Mouse (Mus musculus) left cerebral cortex, postnatal 14 days (tissue): ENCODE measurements around the gene Agpat4. TPM values are rescaled to one million over a fixed set of nuclear protein-coding genes. Genes with fewer than 3 reads are reported as not detected.
A peak's percentile ranks its signal among the peaks of the same experiment; 100 is the strongest.

Source experiments
- DNase-seq, 2 experiments: peaks; one replicate each; pipeline ENCODE4 v3.0.0; 2021 to 2022; ENCODE audit warnings: low spot score in 2 of 2, mixed read lengths in 1 of 2
- intact Hi-C: fragments of 180-260 bp; cut with DNase I; formaldehyde crosslinking; loops from one replicate; pipeline ENCODE4 v1.15.1; 2025
- total RNA-seq, 2 experiments: library from RNA; stranded (reverse); gene quantifications; 2 replicates each; pipeline ENCODE4 v1.2.3; 2021

Gene Agpat4
- total RNA-seq, 2 experiments from 2014 or later = 68.3 to 73.6 TPM

DNA sequence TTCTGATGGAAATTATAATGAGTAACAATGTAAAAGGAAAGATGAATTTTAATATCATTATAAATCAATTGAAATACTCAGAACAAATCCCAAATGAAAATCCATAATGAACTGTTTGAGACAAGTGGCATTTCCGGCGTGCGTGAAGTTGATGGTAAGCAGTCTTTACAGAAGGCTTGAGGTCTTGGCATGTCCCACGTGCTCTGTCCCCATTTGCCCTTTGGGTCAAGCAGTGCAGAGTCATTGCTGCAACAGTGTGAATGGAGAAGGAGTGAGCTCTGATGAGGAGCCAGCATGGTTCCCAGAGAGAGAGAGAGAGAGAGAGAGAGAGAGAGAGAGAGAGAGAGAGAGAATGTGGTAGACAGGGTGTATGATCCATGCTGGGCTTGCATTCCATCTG is 37.4 kb downstream of the Agpat4 start:
- intact Hi-C loops = loop anchor here (5.0 kb wide), 1 partner anchor 56 kb away; no protein-coding TSS in a partner anchor
- DNase-seq = no peak

DNA sequence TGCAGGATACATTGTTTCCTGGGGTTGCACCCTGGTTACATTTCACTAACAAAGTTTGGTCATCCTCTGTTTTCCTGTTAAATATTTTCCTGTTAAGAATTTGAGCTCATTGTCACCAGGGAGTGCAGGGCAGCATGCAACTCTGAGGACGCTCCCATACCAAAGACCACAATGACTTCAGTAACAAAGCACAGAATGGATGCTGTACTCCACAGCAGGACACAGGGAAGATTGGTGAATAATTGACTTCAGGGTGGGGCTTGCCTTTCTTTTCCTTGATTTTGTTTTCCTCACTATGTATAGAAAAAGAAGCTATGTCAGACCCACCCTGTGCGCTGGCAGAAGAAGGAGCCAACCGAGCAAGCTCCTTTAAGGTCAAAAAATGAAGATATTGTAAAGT is 38.2 kb downstream of the Agpat4 start:
- intact Hi-C loops = loop anchor here (5.0 kb wide), 1 partner anchor 56 kb away; no protein-coding TSS in a partner anchor
- DNase-seq = no peak

DNA sequence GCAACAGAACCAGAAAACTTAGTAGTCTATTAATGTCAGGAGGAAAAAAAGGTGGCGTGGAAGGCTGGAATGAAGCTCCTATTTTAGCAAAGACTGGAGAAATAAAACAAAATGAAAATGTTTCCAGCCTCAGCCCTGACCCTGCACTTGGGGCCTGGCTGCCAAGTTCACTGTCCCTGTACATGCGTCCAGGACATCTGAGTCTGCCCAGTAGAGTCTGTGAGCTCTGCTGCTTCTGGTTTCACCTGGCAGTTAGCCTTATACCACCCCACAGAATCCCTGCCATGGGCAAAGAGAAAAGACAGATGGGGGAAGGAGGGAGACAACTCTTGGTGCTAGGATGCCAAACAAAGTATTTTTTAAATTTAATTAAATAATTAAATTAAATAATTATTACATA is 38.7 kb downstream of the Agpat4 start:
- no peak for DNase-seq
- intact Hi-C loops = loop anchor here (5.0 kb wide), 1 partner anchor 55 kb away; no protein-coding TSS in a partner anchor

DNA sequence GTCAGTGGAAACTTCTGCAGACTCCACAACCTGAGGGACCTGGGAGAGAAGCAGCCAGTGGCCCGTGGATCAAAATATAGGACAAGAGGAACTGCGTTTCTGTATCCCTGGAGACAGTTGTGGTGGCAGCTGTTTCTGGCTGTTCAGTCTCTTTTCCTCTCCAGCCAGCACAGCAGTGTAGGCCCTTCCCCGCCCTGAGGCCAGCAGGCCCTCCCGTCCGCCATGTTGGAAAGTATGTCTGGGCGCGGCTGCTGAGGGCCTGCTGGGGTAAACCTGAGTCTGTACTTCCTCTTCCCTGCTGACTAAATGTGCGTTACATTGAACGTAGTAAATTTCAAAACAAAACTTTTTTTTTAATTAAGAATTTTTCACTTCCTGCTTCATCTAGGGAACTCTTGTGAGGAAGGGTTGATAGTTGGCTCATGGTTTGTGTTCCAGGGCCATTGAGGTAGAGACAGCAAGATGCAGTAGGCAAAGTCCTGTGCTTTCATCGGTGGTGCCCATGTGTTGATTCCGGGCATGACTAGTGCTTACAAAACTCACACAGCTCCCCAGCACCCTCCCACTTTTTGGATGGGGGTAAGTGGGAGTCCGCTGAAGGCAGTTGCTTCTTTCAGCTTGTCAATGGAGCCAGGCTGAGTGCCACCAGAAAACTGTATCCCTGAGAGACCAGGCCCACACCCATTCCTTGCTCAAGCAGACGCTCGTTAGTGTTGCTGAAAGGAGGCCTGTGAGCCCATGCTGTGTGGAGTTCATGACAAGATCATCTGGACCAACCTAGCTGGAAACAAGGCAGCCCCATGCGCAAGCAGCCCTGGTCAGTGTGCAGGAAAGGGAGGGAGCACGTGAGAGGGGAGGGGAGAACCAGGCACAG is 40.9 kb downstream of the Agpat4 start:
- intact Hi-C loops = loop anchor here (5.0 kb wide), 1 partner anchor 53 kb away; no protein-coding TSS in a partner anchor
- DNase-seq = no peak

DNA sequence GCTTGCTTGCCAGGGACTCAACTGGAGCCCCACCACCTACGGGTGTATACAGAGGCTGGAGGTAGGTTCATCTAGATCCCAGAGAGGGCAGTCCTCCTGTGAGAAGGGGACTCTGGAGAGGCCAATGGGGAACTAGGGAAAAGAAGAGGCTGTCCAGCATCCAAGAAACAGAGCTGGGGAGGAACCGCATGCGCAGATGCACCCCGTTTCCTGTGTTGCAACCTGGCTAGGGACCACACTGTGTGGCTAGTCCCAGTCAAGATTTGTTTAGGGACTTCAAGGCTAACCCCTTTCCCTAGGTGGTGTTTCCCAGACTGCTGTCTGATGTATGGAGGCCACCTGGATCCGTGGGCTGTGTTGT is 41.5 kb downstream of the Agpat4 start:
- intact Hi-C loops = no loop called here
- no peak for DNase-seq

DNA sequence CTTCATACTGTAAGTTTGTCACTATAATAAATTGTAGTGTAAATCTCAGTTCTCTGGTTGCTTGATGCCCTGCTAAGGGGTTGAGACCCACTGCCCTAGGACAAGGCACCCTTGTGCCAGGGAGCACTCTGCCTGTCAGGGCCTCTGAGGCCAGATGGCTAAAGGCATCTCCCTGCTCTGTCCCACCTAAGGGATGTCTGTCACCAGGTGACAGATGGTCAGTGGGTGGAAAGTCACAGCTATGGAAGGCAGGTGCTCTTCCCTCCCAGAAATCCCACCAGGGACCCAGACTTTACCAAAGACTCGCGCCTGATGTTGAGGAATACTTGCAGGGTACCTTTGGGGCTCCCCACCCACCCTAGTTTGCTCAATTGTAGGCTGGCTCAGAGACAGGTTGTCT is 42.0 kb downstream of the Agpat4 start:
- DNase-seq = no peak
- intact Hi-C loops = no loop called here

DNA sequence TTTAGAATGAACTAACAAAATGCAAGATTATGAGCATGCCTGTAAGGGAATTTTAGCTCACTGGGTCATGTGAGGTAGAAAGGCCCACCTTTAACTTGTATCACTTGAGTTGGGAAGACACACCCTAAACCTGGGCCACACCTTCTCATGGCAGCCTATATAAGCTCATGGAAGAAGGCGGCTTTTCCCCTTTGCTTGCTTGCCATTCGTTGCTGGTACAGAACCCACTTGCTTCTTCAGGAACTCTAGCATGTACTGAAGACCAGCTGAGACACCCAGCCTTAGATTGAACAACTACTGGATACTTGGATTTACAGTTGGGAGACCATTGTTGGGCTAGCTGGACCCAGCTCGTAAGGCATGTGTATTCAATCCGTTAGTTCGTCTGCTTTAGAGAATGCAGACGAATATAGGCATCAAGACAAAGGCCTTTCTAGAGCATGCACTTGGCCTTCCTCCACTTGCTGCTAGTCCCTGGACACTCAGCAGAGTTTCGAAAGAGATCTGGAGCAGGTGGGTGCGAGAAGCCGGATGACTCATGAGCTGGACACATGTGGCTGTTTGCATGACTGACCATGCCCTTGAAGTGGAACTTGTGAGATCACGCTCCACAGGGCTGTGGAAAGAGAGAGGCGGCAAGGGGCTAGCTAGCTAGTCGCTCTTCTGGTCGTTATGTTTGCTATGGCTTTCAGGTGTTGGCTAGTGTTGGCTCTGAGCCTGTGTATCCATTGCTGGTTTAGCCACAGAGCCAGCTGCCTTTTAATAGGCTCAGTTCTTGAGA is 42.7 kb downstream of the Agpat4 start:
- intact Hi-C loops = no loop called here
- DNase-seq = no peak

DNA sequence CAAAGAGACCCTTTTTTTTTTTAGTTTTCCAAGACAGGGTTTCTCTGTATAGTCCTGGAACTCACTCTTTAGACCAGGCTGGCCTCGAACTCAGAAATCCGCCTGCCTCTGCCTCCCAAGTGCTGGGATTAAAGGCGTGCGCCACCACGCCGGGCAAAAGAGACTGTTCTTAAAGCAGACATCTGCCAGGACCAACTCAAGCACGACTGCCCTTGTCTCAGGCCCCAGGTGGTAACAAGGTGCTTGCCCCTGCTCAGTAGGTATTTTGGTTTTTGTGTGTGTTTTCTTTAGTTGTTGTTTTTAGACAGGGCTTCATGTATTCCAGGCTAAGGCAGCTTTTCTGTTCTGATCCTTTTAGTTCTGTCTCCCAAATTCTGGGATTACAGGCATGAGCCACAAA is 43.4 kb downstream of the Agpat4 start:
- no peak for DNase-seq
- intact Hi-C loops = no loop called here

DNA sequence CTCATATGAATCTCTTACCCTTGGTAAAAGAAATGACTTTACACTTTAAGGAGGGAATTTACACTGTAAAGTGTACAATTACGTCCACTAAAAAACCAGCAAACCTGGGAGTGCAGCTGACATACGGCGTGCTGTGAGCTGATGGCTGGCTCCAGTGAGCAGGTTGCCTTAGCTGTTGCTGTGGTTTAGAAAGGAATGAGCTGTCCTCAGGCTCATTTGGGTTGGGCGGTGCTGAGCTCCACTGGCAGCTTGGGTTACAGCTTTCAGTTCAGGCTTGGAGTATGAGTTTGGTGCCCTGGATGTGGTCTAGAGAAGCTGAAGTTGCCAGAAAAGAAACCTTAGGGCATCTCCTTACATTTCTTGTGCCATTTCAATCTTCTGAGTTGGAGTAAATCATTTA is 44.3 kb downstream of the Agpat4 start:
- peak in 1 of 2 experiments; percentile 41 for DNase-seq
- intact Hi-C loops = no loop called here

DNA sequence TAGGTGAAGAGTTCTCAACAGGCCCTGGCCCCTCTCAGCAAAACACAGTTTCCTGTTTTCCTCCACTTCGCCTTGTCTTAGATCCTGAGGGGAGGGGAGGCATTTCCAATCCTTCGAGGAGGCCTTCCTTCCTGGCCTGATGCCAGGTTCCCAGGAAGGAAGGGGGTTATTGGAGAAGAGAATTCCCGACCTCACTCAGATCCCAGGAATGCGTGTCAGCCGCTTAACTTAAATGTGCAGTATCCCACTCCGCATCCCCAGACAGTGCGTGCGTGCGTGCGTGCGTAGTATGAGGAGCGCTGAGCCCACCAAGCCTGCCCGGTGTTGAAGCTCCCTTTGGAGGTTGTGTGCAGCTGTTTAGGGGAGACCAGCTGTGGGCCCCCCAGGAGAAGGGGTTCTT is 44.9 kb downstream of the Agpat4 start:
- intact Hi-C loops = no loop called here
- DNase-seq = no peak

DNA sequence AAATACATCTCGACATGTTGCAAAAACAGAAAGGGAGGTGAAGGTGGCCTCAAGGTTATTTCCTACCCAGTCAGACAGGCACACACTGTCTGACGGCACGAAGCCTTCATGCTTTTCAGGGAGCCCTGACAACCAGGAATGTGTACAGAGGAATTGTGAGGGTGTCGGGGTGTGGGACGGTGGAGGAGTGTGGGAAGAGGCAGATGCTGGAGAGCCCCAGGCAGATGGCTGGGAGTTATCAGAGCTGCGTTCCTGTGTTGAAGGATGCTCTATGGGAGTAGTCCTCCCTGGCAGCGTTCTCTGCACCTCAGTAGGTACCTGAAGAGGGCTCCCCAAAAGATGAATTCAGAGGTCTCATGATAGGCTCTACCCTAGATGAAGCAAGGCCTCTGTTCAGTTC is 45.4 kb downstream of the Agpat4 start:
- intact Hi-C loops = no loop called here
- peak; percentile 67 to 73 for DNase-seq

DNA sequence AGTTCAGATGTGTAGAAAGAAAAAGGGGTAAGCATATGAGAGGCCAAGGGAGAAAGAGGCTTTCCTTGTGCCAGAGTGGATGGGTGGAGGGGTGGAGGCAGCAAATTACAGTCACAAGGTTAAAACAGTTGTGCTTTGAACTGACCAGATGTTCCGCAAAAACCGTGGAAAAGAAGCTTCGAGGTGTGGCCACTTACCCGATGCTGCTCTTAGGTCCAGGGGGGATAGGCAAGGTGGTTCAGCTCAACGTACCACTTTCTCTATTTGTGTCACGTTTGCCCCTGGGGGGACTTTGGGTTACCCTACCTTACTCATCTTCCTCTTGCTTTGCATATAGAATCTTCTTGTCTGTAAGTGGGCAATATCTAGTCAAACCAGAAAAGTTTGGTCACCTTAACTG is 46.0 kb downstream of the Agpat4 start:
- intact Hi-C loops = no loop called here
- DNase-seq = no peak

DNA sequence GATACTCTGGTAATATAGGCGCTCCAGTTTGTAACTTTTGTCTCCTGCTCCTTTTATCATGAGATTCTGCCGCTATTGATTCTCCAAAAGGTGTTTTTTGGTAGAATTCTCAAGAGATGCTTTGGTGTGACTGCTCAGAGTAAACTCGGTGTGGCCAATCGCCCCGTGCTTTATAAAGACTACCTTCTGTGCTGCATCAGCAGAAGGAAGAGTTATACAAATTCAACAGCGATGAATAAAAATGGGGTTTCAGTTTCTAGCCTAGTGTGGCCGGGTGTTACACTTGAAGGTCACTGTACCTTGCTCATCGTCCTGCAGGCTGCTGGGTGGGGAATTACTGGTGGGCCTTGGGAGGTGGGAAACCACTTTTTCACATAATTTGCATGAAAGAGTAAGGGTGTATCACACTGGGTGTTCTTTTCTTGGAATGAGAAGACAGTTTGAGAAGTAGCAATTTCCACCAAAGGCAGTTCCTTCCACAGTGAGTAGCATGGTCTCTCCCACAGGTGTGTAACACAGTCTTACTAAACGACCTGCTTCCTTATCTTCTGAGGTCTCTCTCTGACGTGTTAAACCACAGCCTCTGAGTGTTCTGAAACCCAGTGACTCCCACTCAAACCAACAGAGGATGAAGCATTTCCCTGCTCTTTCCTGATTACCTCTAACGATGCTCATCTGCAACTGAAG is 46.6 kb downstream of the Agpat4 start:
- DNase-seq = no peak
- intact Hi-C loops = loop anchor here (5.0 kb wide), 1 partner anchor 48 kb away; the partner anchor contains the start of gene Agpat4

DNA sequence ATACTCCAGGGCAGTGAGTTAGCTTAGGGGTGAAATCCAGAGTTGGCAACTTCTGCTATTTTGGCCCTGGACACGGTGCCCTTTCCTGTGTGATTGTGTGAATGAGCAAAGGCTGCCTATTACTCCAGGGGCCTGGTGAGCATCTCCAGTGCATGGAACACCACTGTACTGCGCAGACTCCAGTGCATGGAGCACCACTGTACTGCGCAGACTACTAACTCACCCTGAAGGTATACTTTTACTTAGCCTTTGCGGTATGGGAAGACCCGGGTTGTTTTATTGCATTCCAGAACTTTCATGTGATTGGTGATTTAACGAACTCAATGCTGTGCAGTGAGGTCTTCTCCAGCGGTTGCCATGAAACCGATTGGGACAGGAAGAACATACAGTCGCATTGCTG is 47.2 kb downstream of the Agpat4 start:
- intact Hi-C loops = loop anchor here (5.0 kb wide), 1 partner anchor 48 kb away; the partner anchor contains the start of gene Agpat4
- no peak for DNase-seq

DNA sequence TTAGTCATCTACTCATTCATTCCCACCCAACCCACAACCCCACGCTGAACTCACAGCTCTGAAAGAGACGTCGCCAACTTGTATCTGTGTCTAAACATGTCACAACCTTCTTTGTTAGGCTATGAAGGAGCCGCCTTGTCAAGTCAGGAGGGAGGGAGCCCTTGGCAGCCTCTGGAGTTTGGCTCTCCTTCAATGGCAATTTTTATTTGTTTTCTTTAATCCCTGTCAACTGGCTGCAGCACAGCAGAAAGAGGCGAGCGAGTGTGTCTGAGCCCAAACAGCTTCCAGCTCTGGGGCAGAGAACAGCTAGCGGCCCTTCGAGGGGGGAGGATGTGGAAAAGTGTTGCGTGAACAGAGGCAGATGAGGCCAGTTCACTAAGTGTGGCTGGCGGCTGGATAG is 50.0 kb downstream of the Agpat4 start:
- intact Hi-C loops = loop anchor here (5.0 kb wide), 1 partner anchor 51 kb away; the partner anchor contains the start of gene Agpat4
- DNase-seq = peak; percentile 53 to 57

DNA sequence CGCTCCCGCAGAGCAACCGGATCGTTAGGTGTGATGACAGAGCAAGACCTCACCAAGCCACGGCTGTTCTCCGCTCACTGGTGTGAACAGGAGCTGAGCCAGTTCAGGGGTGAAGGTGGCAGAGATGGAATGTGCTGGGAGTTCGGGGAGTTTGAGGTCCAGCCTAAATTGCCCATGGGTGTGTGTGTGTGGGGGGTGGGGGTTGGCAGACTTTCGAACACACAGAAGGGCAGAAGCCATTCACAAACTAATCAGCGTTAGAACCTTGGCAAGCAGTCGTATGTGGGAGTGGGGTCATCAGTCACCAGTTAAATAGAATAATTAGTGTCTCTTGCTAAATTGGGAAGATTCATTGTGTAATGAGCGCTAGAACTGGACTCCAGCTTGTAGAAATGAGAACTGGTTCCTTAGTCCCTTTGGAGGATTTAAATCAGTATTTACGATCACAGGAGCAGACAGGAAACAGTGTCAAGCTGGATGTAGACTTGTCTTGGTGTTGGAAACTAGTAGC is 50.9 kb downstream of the Agpat4 start:
- intact Hi-C loops = loop anchor here (5.0 kb wide), 1 partner anchor 52 kb away; the partner anchor contains the start of gene Agpat4
- DNase-seq = no peak

DNA sequence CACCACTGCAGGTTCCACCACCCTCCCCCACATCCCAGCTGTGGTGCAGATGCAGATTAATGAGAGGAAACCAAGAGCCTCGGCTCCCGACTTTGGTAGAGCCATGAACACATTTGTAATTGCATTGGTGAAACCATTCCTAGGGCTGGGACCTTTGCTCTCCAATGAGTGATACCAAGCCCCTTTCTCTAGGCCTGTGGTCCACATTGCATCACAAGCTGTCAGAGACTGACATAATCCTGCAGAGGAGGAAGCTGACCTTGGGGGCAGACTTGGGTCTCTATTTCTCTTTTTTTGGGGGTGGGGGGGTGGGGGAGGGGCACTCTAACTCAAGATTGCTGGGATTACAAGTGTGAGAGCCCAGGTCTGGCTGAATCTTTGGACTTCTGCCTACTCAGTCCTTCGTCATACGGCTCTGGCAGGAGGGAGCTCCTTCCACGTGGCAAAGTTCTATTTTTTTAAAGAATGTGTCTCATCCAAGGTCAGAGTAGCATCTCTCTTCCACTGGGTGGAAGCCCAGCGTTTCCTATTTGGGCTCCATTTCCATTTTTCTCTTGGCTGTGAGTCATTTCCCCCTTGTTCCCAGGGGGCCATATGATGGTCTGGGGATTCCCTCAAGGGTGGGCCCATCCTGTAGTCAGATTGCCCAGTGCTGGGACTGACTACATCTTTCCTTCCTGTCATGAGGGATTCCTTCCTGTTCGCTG is 52.4 kb downstream of the Agpat4 start:
- intact Hi-C loops = no loop called here
- DNase-seq = no peak

DNA sequence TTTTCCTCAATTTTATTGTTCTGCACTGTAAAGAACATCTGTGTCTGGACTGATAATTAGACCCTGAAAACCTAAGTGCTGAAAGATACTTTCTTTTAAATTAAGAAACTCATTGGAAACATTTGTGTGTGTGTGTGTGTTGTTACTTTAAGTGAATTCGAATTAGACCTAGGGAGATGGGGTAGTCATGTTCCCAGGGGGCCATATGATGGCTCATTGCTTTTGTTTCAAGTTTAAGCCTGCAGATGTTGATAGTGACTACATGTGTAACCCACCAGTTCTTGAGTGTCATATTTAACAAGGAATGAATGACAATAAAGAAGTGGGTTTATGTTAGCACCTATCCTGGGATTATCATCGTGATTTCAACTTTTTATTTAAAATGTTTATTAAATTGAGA is 53.2 kb downstream of the Agpat4 start:
- intact Hi-C loops = no loop called here
- DNase-seq = no peak

DNA sequence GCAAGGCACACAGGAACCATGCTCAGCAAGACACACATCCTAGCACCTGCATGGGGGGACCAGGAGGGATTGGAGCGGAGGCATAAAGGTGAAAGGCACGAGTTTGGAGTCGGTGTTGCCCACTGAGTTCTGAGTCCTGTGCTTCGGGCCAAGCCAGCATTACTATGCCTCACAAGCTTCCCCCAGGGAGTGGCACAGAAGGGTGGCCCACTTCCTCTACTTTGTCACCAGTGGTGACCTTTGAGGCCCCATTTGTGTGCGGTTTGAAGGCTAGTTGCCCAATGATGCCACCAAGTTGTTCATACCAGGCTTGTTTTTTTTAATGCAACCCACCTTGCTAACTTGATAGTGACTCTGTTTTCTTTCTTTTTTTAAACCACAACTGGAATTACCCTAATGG is 55.7 kb downstream of the Agpat4 start:
- DNase-seq = no peak
- intact Hi-C loops = no loop called here
